Mouse (Mus musculus): Measurements from ENCODE around the gene Tmem117. TPM values are rescaled to one million over a fixed set of nuclear protein-coding genes. Genes with fewer than 3 reads are reported as not detected.
A peak's percentile ranks its signal among the peaks of the same experiment; 100 is the strongest.

Tmem117 gene
- polyA plus RNA-seq, 1 experiment from 2014 or later, result 4.5 TPM

DNA sequence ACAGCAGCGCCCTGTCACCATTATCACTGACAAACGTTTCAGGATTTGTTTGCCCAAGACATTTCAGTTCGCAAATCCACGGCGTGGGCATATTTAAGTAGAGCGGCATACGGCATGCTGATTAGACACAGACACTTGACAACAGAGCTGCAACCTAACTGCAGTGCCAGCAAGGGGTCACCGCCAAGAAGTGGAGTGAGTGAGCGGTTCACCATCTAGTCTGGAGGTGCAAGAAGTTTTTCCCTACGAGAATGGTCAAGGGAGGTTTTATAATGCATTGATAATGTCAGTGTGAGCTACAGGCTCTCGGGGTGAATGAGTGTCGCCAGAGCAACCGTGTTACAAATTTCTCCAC is 20.7 kb downstream of the Tmem117 start:
- Histone ChIP-seq H3K4me3 (no peak overlapping the region), H3K9ac (replicated peaks) (no peak overlapping the region), H3K9me3 (no peaks in the 10 kb centered on the region), H3K36me3 (no peaks in the 10 kb centered on the region), H3K27me3 (peaks cover 29% of the 10 kb centered on the region; the same call in 1 of the 2 replicates), H3K4me2 (replicated peaks) (no peak overlapping the region), H3K4me1 (peaks cover 42% of the 10 kb centered on the region), H3K27ac (replicated peaks) (no peak overlapping the region)
- no peak for ATAC-seq (replicated peaks)
- WGBS, result 52% methylated on average over 13 of the region's 13 CpGs

DNA sequence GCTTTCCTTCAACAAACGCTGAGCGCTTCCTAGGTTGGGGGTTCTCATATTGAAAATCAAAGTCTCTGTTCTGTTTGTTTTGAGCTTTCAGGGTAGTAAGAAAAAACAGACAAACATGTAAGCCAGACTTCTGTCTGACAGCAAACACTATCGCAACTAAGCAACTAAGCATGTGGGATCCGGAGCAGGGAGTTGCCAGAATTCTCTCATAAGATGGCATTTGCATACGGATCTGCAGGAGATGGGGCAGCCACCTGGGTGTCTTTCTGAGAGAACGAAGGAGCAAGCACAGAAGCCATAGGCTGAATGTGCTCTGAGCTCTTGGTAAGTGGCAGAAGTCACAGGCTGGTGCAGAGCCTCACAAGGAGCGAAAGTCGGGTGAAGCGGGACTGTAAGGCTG is 22.3 kb downstream of the Tmem117 start:
- Histone ChIP-seq H3K36me3 (no peaks in the 10 kb centered on the region), H3K27me3 (peaks cover 22% of the 10 kb centered on the region; the same call in 1 of the 2 replicates), H3K4me2 (replicated peaks) (no peak overlapping the region), H3K9me3 (no peaks in the 10 kb centered on the region), H3K4me1 (peaks cover 42% of the 10 kb centered on the region), H3K27ac (replicated peaks) (no peak overlapping the region), H3K9ac (replicated peaks) (no peak overlapping the region), H3K4me3 (no peak overlapping the region)
- ATAC-seq (replicated peaks), result 0 out of 2 replicates have a peak, but pooled peaks have one; percentile 26
- WGBS, result 59% methylated on average over 9 of the region's 9 CpGs

DNA sequence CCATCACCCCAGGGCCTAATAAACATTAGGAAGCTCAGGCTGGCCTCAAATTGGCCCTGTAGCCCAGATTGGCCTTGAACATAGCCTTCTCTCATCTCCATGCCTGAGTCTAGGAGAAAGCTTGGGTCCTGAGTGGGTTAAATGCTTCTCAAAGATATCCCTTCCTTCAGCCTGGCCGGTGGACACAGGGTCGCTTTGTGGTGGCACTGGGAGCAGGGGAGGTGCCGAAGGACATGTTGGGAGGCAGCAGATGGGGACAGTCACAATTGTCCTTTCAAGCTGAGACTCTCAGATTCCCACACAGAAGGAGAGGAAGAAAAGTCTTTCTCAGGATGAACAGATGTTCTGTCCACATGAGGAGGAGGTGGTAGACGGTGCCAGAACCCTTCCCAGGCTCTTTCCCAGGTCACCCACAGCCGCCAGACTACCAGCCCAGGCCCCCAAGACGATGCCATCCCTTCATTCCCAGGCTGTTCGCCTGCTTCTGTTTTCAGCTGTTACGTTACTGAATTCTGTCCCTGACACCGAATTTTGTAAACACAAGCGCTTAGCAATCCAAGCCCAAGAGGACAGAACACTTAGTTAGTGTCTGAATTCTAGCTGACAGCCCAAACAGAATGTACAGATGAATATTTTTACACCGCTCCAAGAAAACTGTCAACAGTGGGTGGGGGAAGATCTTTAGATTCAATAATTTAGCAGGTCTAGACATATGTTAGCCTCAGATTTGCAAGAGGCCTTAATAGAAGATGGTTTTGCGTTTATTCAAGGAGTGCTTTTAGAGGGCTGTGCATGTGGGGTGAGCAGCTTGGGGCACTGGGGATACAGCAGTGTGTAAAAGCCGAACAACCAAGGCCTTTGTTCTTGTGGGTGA is 23.2 kb downstream of the Tmem117 start:
- Histone ChIP-seq H3K4me1 (peaks cover 42% of the 10 kb centered on the region), H3K4me3 (no peak overlapping the region), H3K9me3 (no peaks in the 10 kb centered on the region), H3K36me3 (no peaks in the 10 kb centered on the region), H3K4me2 (replicated peaks) (no peak overlapping the region), H3K9ac (replicated peaks) (no peak overlapping the region), H3K27ac (replicated peaks) (peak overlapping the region; percentile 70), H3K27me3 (peaks cover 16% of the 10 kb centered on the region; the same call in 1 of the 2 replicates)
- WGBS, result 59% methylated on average over 13 of the region's 13 CpGs
- peak; percentile 69 for ATAC-seq (replicated peaks)

DNA sequence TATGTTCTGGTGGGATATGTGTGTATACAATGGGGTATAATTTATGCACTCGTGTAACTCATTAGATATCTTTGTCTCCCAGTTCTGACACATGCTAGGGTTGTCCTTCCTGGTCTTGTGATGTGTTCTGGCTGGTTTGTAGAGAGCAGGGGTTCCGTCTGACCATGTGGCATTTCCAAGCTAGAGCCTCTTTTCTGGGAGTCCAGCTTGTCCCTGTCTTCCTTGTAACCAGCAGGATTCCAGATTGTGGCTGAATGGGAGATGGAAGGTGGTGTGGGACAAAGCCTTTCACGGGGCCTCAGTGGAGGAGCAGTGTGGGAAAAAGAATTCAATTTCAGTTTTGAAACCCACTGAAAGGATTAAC is 23.8 kb downstream of the Tmem117 start:
- Histone ChIP-seq H3K27ac (replicated peaks) (peak overlapping the region; percentile 70), H3K4me3 (no peak overlapping the region), H3K27me3 (peaks cover 10% of the 10 kb centered on the region; the same call in 1 of the 2 replicates), H3K4me1 (peaks cover 42% of the 10 kb centered on the region), H3K36me3 (no peaks in the 10 kb centered on the region), H3K9ac (replicated peaks) (no peak overlapping the region), H3K9me3 (no peaks in the 10 kb centered on the region), H3K4me2 (replicated peaks) (no peak overlapping the region)
- WGBS, result 38% methylated on average over 3 of the region's 3 CpGs
- ATAC-seq (replicated peaks), result no peak; the same call in 1 of the 2 replicates

DNA sequence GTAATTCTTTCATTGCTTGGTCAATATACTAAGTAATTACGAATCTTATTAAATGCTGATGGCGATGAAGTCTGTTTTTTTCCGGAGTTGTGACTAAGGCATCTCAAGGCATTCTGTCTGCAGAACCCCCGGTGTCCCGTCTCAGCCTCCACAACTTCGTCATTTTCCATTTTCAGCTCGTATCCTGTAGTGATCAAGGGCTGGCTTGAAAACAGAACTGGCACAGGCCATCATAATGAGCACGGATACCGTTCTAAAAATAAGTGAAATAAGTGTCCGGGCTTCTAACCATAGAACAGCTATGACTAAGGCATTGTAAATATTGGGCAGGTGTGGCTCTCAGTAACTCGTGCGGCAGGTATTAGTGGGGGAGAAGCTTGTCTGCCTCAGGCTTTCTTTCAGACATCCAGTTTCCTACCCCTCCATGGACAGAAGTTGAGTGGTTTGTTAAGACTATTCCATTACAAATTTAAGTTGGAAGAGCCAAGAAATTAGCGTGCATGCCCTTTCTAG is 26.8 kb downstream of the Tmem117 start:
- Histone ChIP-seq H3K36me3 (no peaks in the 10 kb centered on the region), H3K4me1 (peaks cover 37% of the 10 kb centered on the region), H3K27me3 (0 out of 2 replicates have a peak, but pooled peaks cover 6% of the 10 kb centered on the region), H3K4me3 (no peak overlapping the region), H3K27ac (replicated peaks) (no peak overlapping the region), H3K4me2 (replicated peaks) (no peak overlapping the region), H3K9ac (replicated peaks) (no peak overlapping the region), H3K9me3 (no peaks in the 10 kb centered on the region)
- no peak for ATAC-seq (replicated peaks)
- 90% methylated on average over 13 of the region's 13 CpGs for WGBS

DNA sequence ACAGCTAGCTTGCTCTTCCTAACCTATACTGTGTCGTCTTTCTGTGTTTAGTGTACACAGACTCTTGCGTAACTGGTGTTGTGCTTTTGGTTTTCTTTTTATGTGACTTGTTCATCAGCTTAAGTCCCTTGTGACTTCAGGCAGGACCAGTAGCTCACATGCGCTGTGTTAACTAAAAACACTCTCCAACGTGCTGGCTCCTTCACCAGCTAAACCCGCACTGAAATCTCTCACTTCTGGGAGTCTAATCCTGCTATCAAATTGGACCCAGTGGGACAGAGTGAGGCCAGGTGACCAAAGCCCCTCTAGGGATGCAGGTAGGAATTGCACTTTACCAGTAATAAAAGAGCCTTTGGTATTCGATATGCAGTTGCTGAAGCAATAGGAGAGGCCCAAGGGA is 28.9 kb downstream of the Tmem117 start:
- no peaks in the 10 kb centered on the region for H3K9me3 ChIP-seq
- no peak for ATAC-seq (replicated peaks)
- no peaks in the 10 kb centered on the region for H3K36me3 ChIP-seq
- 78% methylated on average over 6 of the region's 6 CpGs for WGBS
- H3K4me1 ChIP-seq, result peaks cover 21% of the 10 kb centered on the region
- H3K27ac ChIP-seq (replicated peaks), result no peak overlapping the region
- no peak overlapping the region for H3K9ac ChIP-seq (replicated peaks)
- H3K27me3 ChIP-seq, result 0 out of 2 replicates have a peak, but pooled peaks cover 6% of the 10 kb centered on the region
- H3K4me2 ChIP-seq (replicated peaks), result no peak overlapping the region
- H3K4me3 ChIP-seq, result no peak overlapping the region

DNA sequence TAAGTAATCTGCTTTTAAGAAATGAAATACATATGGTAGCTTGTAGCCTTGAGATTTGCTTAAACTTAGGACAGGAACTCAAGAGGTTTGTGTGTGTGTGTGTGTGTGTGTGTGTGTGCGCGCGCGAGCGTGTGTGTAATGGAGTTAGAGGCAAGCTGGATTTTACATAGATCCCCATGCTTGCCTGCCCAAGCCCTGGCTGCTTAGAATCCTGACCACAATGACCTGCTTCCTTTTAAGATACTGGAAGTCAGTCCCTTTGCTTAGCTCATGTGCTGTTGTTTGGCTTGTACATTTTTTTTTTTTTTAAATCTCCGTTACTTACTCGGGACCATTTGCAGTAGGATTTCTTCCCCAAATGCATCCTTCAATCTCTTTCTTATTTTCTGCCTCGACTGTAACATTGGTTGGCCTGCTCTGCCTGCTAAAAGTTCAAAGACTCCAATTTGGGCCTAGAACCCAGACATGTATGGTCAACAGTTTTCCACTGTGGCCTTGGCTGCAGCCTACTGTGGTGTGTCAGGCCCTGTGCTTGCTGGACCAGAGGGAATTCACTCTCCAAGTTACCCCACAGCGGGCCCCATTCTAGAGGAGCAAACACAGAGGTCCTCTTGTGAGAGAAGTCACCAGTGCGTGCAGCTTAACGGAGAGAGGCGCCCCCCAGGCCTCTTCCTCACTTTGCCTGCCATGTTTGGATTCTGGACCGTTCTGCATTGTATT is 29.5 kb downstream of the Tmem117 start:
- peaks cover 17% of the 10 kb centered on the region for H3K4me1 ChIP-seq
- 0 out of 2 replicates have a peak, but pooled peaks cover 6% of the 10 kb centered on the region for H3K27me3 ChIP-seq
- ATAC-seq (replicated peaks), result no peak; the same call in 1 of the 2 replicates
- H3K27ac ChIP-seq (replicated peaks), result no peak overlapping the region
- no peaks in the 10 kb centered on the region for H3K36me3 ChIP-seq
- H3K4me2 ChIP-seq (replicated peaks), result no peak overlapping the region
- no peak overlapping the region for H3K4me3 ChIP-seq
- WGBS, result 60% methylated on average over 13 of the region's 13 CpGs
- H3K9me3 ChIP-seq, result no peaks in the 10 kb centered on the region
- H3K9ac ChIP-seq (replicated peaks), result no peak overlapping the region

DNA sequence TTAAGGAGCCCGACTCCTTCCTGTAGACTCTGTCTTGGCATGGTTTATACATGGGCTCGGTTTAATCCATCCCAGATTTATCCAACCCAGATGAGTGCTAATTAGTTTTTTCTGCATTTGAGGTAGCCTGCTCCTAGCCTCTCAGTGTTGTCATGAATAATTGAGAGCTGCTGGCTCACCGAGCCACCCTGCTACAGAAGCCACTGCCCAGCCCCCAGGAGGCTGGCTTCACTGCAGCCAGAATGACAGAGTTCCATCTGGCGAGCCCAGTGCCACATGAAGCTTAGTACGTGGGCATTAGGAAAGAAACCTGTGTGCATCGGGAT is 30.0 kb downstream of the Tmem117 start:
- H3K27me3 ChIP-seq, result 0 out of 2 replicates have a peak, but pooled peaks cover 5% of the 10 kb centered on the region
- ATAC-seq (replicated peaks), result peak; percentile 75
- H3K4me1 ChIP-seq, result peaks cover 16% of the 10 kb centered on the region
- 0 out of 2 replicates have a peak overlapping the region, but pooled peaks have one; percentile 1 for H3K4me2 ChIP-seq (replicated peaks)
- H3K4me3 ChIP-seq, result no peak overlapping the region
- H3K9me3 ChIP-seq, result no peaks in the 10 kb centered on the region
- WGBS, result 11% methylated on average over 6 of the region's 6 CpGs
- no peaks in the 10 kb centered on the region for H3K36me3 ChIP-seq
- H3K9ac ChIP-seq (replicated peaks), result no peak overlapping the region
- H3K27ac ChIP-seq (replicated peaks), result no peak overlapping the region

DNA sequence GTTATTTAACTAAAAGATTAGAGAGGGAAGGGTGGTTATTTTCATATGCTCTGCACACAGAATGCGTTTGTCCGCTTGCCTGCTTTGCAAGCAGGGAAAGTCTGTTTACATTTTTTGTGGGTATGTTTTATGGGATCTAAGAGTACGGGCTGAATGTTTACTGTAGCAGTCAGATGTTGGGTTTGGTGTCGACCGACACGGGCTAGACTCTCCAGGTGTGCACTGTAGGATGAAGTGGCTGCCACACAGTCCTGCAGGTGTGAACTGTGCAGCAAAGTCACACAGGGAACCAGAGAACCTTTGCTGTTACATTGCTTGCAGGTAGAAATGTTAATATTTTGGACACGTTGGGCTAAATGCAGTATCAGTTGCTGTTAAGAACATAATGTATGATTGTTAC is 31.9 kb downstream of the Tmem117 start:
- peaks cover 16% of the 10 kb centered on the region for H3K4me1 ChIP-seq
- no peak overlapping the region for H3K4me2 ChIP-seq (replicated peaks)
- H3K4me3 ChIP-seq, result no peak overlapping the region
- H3K27me3 ChIP-seq, result no peaks in the 10 kb centered on the region
- H3K36me3 ChIP-seq, result no peaks in the 10 kb centered on the region
- WGBS, result 75% methylated on average over 7 of the region's 7 CpGs
- H3K27ac ChIP-seq (replicated peaks), result no peak overlapping the region
- H3K9me3 ChIP-seq, result no peaks in the 10 kb centered on the region
- ATAC-seq (replicated peaks), result no peak
- H3K9ac ChIP-seq (replicated peaks), result no peak overlapping the region

DNA sequence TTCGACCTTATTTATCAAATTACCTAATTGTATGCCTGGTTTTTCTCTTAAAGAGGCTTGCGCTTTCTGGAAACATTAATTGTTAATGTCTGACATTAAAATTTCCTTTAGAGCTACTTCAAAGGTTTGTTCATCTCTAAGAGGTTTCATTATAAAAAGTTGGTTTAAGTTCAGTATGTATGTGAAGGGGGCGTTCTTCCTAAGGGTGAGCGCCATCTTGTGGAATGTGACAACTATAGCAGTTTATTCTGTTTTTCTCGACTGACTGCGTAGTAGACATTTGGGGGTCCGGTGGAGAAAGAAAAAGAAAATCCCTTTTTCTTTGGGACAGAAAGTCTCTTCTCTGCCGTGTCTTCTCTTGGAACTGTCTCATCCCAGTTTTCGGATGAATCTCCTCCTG is 32.4 kb downstream of the Tmem117 start:
- no peak for ATAC-seq (replicated peaks)
- Histone ChIP-seq H3K4me3 (no peak overlapping the region), H3K4me1 (peaks cover 16% of the 10 kb centered on the region), H3K27ac (replicated peaks) (no peak overlapping the region), H3K27me3 (no peaks in the 10 kb centered on the region), H3K36me3 (no peaks in the 10 kb centered on the region), H3K4me2 (replicated peaks) (no peak overlapping the region), H3K9ac (replicated peaks) (no peak overlapping the region), H3K9me3 (no peaks in the 10 kb centered on the region)
- 19% methylated on average over 9 of the region's 9 CpGs for WGBS

DNA sequence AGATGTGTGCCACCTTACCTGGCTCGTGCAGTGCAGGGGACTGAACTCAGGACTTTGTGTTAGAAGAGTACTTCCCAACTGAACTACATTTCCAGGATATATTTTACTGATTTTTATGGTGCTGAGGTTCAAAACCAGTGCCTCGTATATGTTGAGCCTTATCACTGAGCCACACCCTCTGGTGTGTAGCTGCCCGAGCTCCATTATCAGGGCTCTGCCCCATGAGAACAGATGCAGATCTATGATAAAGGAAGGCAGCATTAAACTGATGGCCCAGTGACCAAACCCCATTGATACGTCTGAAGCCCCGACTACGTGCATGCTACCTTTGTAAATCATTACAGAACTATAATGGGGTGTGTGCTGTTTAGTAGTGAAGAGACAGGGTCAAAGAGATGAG is 35.6 kb downstream of the Tmem117 start:
- ATAC-seq (replicated peaks), result no peak
- H3K9me3 ChIP-seq, result no peaks in the 10 kb centered on the region
- no peaks in the 10 kb centered on the region for H3K27me3 ChIP-seq
- H3K4me1 ChIP-seq, result peaks cover under 1% of the 10 kb centered on the region; the same call in 1 of the 2 replicates
- H3K9ac ChIP-seq (replicated peaks), result no peak overlapping the region
- 89% methylated on average over 6 of the region's 6 CpGs for WGBS
- H3K27ac ChIP-seq (replicated peaks), result no peak overlapping the region
- no peaks in the 10 kb centered on the region for H3K36me3 ChIP-seq
- no peak overlapping the region for H3K4me3 ChIP-seq
- no peak overlapping the region for H3K4me2 ChIP-seq (replicated peaks)

DNA sequence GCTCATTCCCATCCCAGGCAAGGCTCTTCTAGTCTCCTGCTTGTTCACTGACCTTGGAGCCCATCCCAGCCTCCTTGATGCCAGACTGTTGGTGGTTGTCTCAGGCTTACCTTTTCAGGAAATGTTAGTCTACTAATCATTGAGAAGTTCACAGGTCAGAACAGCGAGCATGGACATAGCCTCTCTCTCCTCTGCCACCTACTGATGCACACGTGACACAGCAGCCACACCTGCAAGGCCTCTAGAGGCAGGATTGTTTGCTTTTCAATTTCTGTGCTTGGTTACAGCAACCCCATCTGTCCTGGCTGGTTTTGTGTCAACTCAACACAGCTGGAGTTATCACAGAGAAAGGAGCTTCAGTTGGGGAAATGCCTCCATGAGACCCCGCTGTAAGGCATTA is 52.1 kb downstream of the Tmem117 start:
- Histone ChIP-seq H3K27ac (replicated peaks) (no peak overlapping the region), H3K9ac (replicated peaks) (no peak overlapping the region), H3K4me3 (no peak overlapping the region), H3K27me3 (no peaks in the 10 kb centered on the region), H3K36me3 (no peaks in the 10 kb centered on the region), H3K4me2 (replicated peaks) (no peak overlapping the region), H3K9me3 (no peaks in the 10 kb centered on the region), H3K4me1 (no peaks in the 10 kb centered on the region)
- ATAC-seq (replicated peaks), result no peak
- WGBS, result 69% methylated on average over 3 of the region's 3 CpGs
